Mouse (Mus musculus) small intestine, adult 2 months (tissue): ENCODE data around the gene Aco2.

Experiments used
- CTCF ChIP-seq: fragments of 200-500 bp; IDR thresholded peaks from 2 replicates; pipeline ENCODE4 v1.5.1; 2012; ENCODE audit warnings: low read depth, mild to moderate bottlenecking, control low read depth, inconsistent platforms, low read length, moderate library complexity, mixed read lengths; ENCODE audit not compliant: insufficient replicate concordance, insufficient read length; ENCODE audit errors: extremely low read depth
- POLR2A ChIP-seq: fragments of 200-500 bp; IDR thresholded peaks from 2 replicates; pipeline ENCODE4 v1.6.1; 2012; ENCODE audit warnings: low read depth, mild to moderate bottlenecking, control low read depth, inconsistent platforms, low read length, moderate library complexity

GRCm38 (mm10) chr15:81858138-81858516 lies 14.0 kb upstream of the Aco2 start:
- TF ChIP-seq POLR2A (peak; percentile 100), CTCF (no peak)
